Mouse (Mus musculus): ENCODE data around the gene Iqschfp. TPM values are rescaled to one million over a fixed set of nuclear protein-coding genes. Genes with fewer than 3 reads are reported as not detected.
"Not testable (repeated sequence)": the region's sequence is repeated elsewhere in the genome, so short reads cannot be mapped to it uniquely, and the experiment has no call there.

Gene Iqschfp
- total RNA-seq, 2 experiments from 2014 or later: not detected

- no peak for DNase-seq (ENCODE audit: low spot score)
These were observed 179.7 kb downstream of the Iqschfp start for GRCm38 (mm10) chr3:68071395-68072386.

- DNase-seq (ENCODE audit: low spot score): no peak
These were observed 185.4 kb downstream of the Iqschfp start for GRCm38 (mm10) chr3:68077406-68077805.

- DNase-seq (ENCODE audit: low spot score): no peak
These were observed 193.0 kb downstream of the Iqschfp start for GRCm38 (mm10) chr3:68085024-68085423.

- no peak for DNase-seq (ENCODE audit: low spot score)
These were observed 200.1 kb downstream of the Iqschfp start for GRCm38 (mm10) chr3:68092108-68092507.

GRCm38 (mm10) chr3:68096724-68097431 is 204.8 kb downstream of the Iqschfp start:
- DNase-seq (ENCODE audit: low spot score): no peak

GRCm38 (mm10) chr3:68099561-68099960 is 207.5 kb downstream of the Iqschfp start:
- not testable (repeated sequence) for DNase-seq (ENCODE audit: low spot score)

- no peak for DNase-seq (ENCODE audit: low spot score)
These were observed 209.3 kb downstream of the Iqschfp start for GRCm38 (mm10) chr3:68101343-68101742.

- DNase-seq (ENCODE audit: low spot score): no peak
These were observed 213.2 kb downstream of the Iqschfp start for GRCm38 (mm10) chr3:68105081-68105685.

- DNase-seq (ENCODE audit: low spot score): no peak
These were observed 229.3 kb downstream of the Iqschfp start for GRCm38 (mm10) chr3:68121338-68121737.

GRCm38 (mm10) chr3:68126284-68126856 is 234.3 kb downstream of the Iqschfp start:
- no peak for DNase-seq (ENCODE audit: low spot score)

- no peak for DNase-seq (ENCODE audit: low spot score)
These were observed 238.4 kb downstream of the Iqschfp start for GRCm38 (mm10) chr3:68130386-68130785.

- no peak for DNase-seq (ENCODE audit: low spot score)
These were observed 247.0 kb downstream of the Iqschfp start for GRCm38 (mm10) chr3:68138833-68139627.

GRCm38 (mm10) chr3:68150688-68151087 is 258.7 kb downstream of the Iqschfp start:
- DNase-seq (ENCODE audit: low spot score): no peak

- no peak for DNase-seq (ENCODE audit: low spot score)
These were observed 268.1 kb downstream of the Iqschfp start for GRCm38 (mm10) chr3:68160175-68160574.

GRCm38 (mm10) chr3:68160760-68161159 is 268.7 kb downstream of the Iqschfp start:
- DNase-seq (ENCODE audit: low spot score): no peak

GRCm38 (mm10) chr3:68178248-68178647 is 286.2 kb downstream of the Iqschfp start:
- DNase-seq (ENCODE audit: low spot score): no peak

- no peak for DNase-seq (ENCODE audit: low spot score)
These were observed 295.4 kb downstream of the Iqschfp start for GRCm38 (mm10) chr3:68187471-68187870.

- no peak for DNase-seq (ENCODE audit: low spot score)
These were observed 297.1 kb downstream of the Iqschfp start for GRCm38 (mm10) chr3:68189100-68189499.

GRCm38 (mm10) chr3:68196933-68197332 is 304.9 kb downstream of the Iqschfp start:
- DNase-seq (ENCODE audit: low spot score): no peak

GRCm38 (mm10) chr3:68201214-68201613 is 309.2 kb downstream of the Iqschfp start:
- DNase-seq (ENCODE audit: low spot score): no peak
